Mouse (Mus musculus): ENCODE results near the gene Spc25. TPM values are rescaled to one million over a fixed set of nuclear protein-coding genes. Genes with fewer than 3 reads are reported as not detected.

The Spc25 gene
- 0.08 and 0.26 TPM in 2 replicates for polyA plus RNA-seq (2012; rRNA removed; ENCODE audit: low replicate concordance)

GRCm38 (mm10) chr2:69205791-69206351 lies at the start of gene Spc25:
Gene Spc25, minus strand, starts transcription at chr2:69206194.

GRCm38 (mm10) chr2:69210773-69211172 lies 4.8 kb upstream of the Spc25 start, which contains the start of gene G6pc2:
Gene G6pc2, plus strand, starts transcription at chr2:69211073.

Other genes starting within 250 kb of the Spc25 start
- 1.8 and 2.1 TPM in 2 replicates for gene Nostrin, start 70.4 kb downstream of the Spc25 start, polyA plus RNA-seq (2012; rRNA removed; ENCODE audit: low replicate concordance)
- 0.50 TPM in 1 of 2 replicates, not detected in the other for gene G6pc2, start 4.9 kb upstream of the Spc25 start, polyA plus RNA-seq (2012; rRNA removed; ENCODE audit: low replicate concordance)
- gene Abcb11, start 136.4 kb upstream of the Spc25 start, polyA plus RNA-seq (2012; rRNA removed; ENCODE audit: low replicate concordance) = 0.02 TPM in 1 of 2 replicates, not detected in the other
- 0.23 and 0.36 TPM in 2 replicates for gene Dhrs9, start 174.3 kb upstream of the Spc25 start, polyA plus RNA-seq (2012; rRNA removed; ENCODE audit: low replicate concordance)